Mouse (Mus musculus) midbrain, embryonic 14.5 days (tissue): ENCODE measurements around the gene Pcsk6. TPM values are rescaled to one million over a fixed set of nuclear protein-coding genes. Genes with fewer than 3 reads are reported as not detected.
"Not testable (repeated sequence)": the region's sequence is repeated elsewhere in the genome, so short reads cannot be mapped to it uniquely, and the experiment has no call there.

Experiments used
- ATAC-seq: fragments of 200-750 bp; cut with Nextera tagmentation; 2 replicates; pipeline ENCODE4 v1.8.0; 2017; ENCODE audit warnings: moderate number of reproducible peaks, moderate library complexity; ENCODE audit not compliant: low FRiP score, low TSS enrichment
- DNase-seq: peaks from one replicate; pipeline ENCODE4 v3.0.0-alpha.2; 2015
- H3K27ac ChIP-seq: fragments of 300-500 bp; sonication (generic); replicated peaks from 2 replicates; pipeline ENCODE4 v1.5.1; 2014; ENCODE audit warnings: mild to moderate bottlenecking, low read depth, low read length, moderate library complexity
- H3K27me3 ChIP-seq: fragments of 300-500 bp; sonication (generic); 2 replicates; pipeline ENCODE4 v1.6.1; 2014; ENCODE audit warnings: low read length, control low read depth, mixed read lengths; ENCODE audit not compliant: control insufficient read depth, insufficient read depth
- H3K36me3 ChIP-seq: fragments of 300-500 bp; sonication (generic); 2 replicates; pipeline ENCODE4 v1.6.1; 2014; ENCODE audit warnings: low read length, control low read depth; ENCODE audit not compliant: control insufficient read depth, insufficient read depth
- H3K4me1 ChIP-seq: fragments of 300-500 bp; sonication (generic); 2 replicates; pipeline ENCODE4 v1.6.1; 2014; ENCODE audit warnings: mild to moderate bottlenecking, antibody characterized with exemption, low read length, control low read depth; ENCODE audit not compliant: control insufficient read depth, insufficient read depth
- H3K4me2 ChIP-seq: fragments of 300-500 bp; sonication (generic); 2 replicates; pipeline ENCODE4 v1.6.1; 2014; ENCODE audit warnings: mild to moderate bottlenecking, low read length, moderate library complexity
- H3K4me3 ChIP-seq: fragments of 300-500 bp; sonication (generic); replicated peaks from 2 replicates; pipeline ENCODE4 v1.5.1; 2014; ENCODE audit warnings: low read depth, low read length
- H3K9ac ChIP-seq: fragments of 300-500 bp; sonication (generic); replicated peaks from 2 replicates; pipeline ENCODE4 v1.6.1; 2014; ENCODE audit warnings: mild to moderate bottlenecking, low read length, moderate library complexity
- H3K9me3 ChIP-seq: fragments of 300-500 bp; sonication (generic); 2 replicates; pipeline ENCODE4 v1.6.1; 2016; ENCODE audit warnings: low read length, control low read depth, mixed read lengths; ENCODE audit not compliant: control insufficient read depth
- WGBS: fragments of 180-500 bp; shearing (Covaris S2); extraction: QIAGEN DNeasy Blood & Tissue Kit; methylation state at CpG from one replicate; pipeline ENCODE4 v1.1.7; 2014; 5-methylcytosine and 5-hydroxymethylcytosine counted together
- polyA plus RNA-seq: library from polyadenylated mRNA; unstranded; fragments of >200 nt; fragmentation: Nextera tagmentation; extraction: Ambion mirVana; gene quantifications from 2 replicates; pipeline ENCODE4 v1.2.1, GENCODE M21; 2014

Gene Pcsk6
- polyA plus RNA-seq, 1 experiment from 2014 or later: 0.92 TPM

DNA sequence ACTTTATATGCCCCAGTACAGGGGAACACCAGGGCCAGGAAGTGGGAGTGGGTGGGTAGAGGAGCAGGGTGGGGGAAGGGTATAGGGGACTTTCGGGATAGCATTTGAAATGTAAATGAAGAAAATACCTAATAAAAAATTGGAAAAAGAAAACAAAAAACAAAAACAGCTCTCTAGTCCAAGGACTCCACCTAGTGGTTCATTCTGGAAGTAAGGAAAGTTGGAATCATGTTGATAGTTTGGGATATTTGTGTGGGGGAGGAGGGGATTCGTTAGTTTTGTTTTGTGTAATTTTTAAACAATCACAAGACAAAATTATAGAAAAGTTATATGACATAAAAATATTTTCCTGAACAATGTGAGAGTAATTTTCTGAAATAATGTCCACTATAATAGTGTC, 193.8 kb downstream of the Pcsk6 start:
- peak; percentile 81 for DNase-seq
- not testable (repeated sequence) for ATAC-seq, H3K9me3 ChIP-seq, H3K27ac ChIP-seq, H3K4me2 ChIP-seq, H3K4me1 ChIP-seq, H3K27me3 ChIP-seq, H3K36me3 ChIP-seq, H3K9ac ChIP-seq, H3K4me3 ChIP-seq
- 6% methylated on average over 2 of the region's 2 CpGs for WGBS

DNA sequence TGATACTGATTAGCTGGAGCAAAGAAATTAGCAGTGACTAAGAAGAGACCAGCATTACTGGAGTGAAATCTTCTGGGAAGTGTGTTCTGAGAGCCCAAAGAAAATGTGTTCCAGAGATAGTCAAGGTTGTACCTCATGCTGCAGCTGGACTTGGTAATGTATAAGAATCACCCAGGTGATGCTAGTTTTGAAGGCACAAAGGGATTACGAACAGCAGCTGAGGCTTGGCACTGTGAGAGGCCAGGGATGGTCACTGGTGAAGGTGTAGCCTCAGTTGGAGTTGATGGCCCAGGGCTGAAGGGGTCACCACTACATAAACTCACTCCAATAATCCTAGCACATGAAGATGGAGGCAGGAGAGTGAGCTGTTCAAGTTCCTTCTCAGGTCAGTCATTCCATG, 197.2 kb downstream of the Pcsk6 start, which contains the start of gene Snrpa1:
TSS of gene Snrpa1 (plus strand) at position 301 of the 400 bp plus-strand sequence.
- Histone ChIP-seq H3K4me3 (peak within 1 kb of the TSS; percentile 91), H3K4me1 (peaks cover 12% of the 10 kb centered on the region), H3K27me3 (no peaks in the 10 kb centered on the region), H3K27ac (no peak within 1 kb of the TSS), H3K9me3 (no peaks in the 10 kb centered on the region), H3K4me2 (peak within 1 kb of the TSS; percentile 94), H3K9ac (no peak within 1 kb of the TSS), H3K36me3 (peaks cover 11% of the 10 kb centered on the region)
- ATAC-seq: no peak
- DNase-seq: no peak
- WGBS: 81% methylated on average over 1 of the region's 1 CpGs

DNA sequence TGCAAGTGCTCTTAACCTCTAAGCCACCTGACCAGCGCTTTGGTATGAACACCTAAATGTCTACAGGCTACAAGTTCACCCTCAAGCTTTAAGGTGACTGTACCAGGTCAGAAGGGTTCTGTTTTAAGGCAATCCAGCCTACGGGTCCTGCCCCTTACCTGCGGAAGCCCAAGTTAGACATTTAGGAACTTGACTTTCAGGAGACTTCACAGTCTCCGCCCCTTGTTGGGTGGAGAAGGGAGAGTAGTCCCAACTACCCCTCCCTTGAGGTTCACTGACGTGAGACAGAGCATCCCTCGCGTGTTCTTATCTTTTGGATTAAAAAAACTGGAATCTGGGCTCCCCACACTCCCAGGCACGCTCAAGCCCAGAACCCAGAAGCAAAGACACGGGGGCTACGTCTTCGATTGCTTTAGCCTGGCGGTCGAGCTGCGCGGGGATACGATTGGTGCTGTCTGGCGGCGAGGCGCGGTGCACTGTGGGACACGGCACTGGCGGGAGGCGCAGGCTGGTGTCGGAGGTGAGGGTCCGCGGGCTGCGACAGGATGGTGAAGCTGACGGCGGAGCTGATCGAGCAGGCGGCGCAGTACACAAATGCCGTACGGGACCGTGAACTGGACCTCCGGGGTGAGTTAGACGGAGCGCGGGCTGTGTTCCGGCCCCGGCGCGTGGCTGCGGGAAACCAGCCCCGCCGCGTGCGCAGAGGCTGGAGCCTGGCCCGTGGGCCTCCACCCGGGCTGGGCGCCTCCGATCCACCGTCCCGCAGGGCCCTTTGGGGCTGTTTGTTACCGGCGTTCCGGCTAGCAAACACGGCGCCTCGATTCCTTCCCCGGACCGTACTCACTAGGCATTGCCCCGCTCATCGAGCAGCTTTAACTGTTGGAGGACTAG, 198.8 kb downstream of the Pcsk6 start:
- peak; percentile 95 for ATAC-seq
- under 1% methylated on average over 64 of the region's 64 CpGs for WGBS
- H3K27me3 ChIP-seq: no peaks in the 10 kb centered on the region
- H3K9ac ChIP-seq: peak overlapping the region; percentile 92
- no peaks in the 10 kb centered on the region for H3K9me3 ChIP-seq
- peaks cover 23% of the 10 kb centered on the region for H3K36me3 ChIP-seq
- H3K4me2 ChIP-seq: peak overlapping the region; percentile 94
- peak overlapping the region; percentile 91 for H3K4me3 ChIP-seq
- H3K4me1 ChIP-seq: peaks cover 12% of the 10 kb centered on the region
- H3K27ac ChIP-seq: peak overlapping the region; percentile 61
- peak; percentile 94 for DNase-seq

GRCm38 (mm10) chr7:66061057-66061456, 199.5 kb downstream of the Pcsk6 start:
- H3K27me3 ChIP-seq: no peaks in the 10 kb centered on the region
- H3K27ac ChIP-seq: no peak overlapping the region
- H3K9me3 ChIP-seq: no peaks in the 10 kb centered on the region
- ATAC-seq (no peak), DNase-seq (no peak)
- peaks cover 12% of the 10 kb centered on the region for H3K4me1 ChIP-seq
- peak overlapping the region; percentile 91 for H3K4me3 ChIP-seq
- H3K36me3 ChIP-seq: peaks cover 29% of the 10 kb centered on the region
- peak overlapping the region; percentile 92 for H3K9ac ChIP-seq
- peak overlapping the region; percentile 94 for H3K4me2 ChIP-seq
- 1% methylated on average over 14 of the region's 14 CpGs for whole genome bisulfite sequencing

DNA sequence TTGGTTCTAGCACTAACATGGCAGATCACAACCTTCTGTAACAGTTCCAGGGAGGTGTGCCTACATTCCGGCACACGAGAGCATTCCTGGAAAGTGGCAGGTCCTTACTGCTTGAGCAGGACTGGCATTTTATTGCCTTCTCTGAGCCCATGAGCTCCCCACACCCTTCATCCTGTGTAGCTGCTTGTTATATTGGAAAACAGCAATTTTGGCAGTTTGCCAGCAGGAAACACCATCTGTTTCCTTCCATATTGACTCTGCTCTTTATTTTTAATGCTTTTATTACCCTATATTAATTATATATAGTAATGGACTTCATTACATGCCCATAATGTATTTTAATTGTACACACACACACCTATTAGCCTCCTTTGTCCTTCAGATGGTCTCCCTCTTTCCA, 214.9 kb downstream of the Pcsk6 start:
- no peak overlapping the region for H3K27ac ChIP-seq
- WGBS: 93% methylated on average over 2 of the region's 2 CpGs
- ATAC-seq: no peak
- peaks cover 53% of the 10 kb centered on the region for H3K36me3 ChIP-seq
- no peak overlapping the region for H3K9ac ChIP-seq
- H3K27me3 ChIP-seq: no peaks in the 10 kb centered on the region
- H3K4me3 ChIP-seq: no peak overlapping the region
- no peak overlapping the region for H3K4me2 ChIP-seq
- H3K9me3 ChIP-seq: no peaks in the 10 kb centered on the region
- peaks cover 12% of the 10 kb centered on the region for H3K4me1 ChIP-seq
- DNase-seq: peak; percentile 19

GRCm38 (mm10) chr7:66079364-66080230, 218.1 kb downstream of the Pcsk6 start, which contains the start of gene Selenos:
Gene Selenos (plus strand): TSS chr7:66079649.
- H3K4me1 ChIP-seq: peaks cover 12% of the 10 kb centered on the region
- peak within 1 kb of the TSS; percentile 91 for H3K4me2 ChIP-seq
- H3K27me3 ChIP-seq: no peaks in the 10 kb centered on the region
- peaks cover 44% of the 10 kb centered on the region for H3K36me3 ChIP-seq
- H3K27ac ChIP-seq: peak within 1 kb of the TSS; percentile 69
- peak within 1 kb of the TSS; percentile 63 for H3K9ac ChIP-seq
- ATAC-seq (peak; percentile 100), DNase-seq (peak; percentile 98)
- H3K4me3 ChIP-seq: peak within 1 kb of the TSS; percentile 83
- H3K9me3 ChIP-seq: no peaks in the 10 kb centered on the region
- WGBS: under 1% methylated on average over 65 of the region's 65 CpGs

- H3K27ac ChIP-seq: no peak overlapping the region
- ATAC-seq: no peak
These were observed 218.7 kb downstream of the Pcsk6 start for GRCm38 (mm10) chr7:66080231-66080613.

GRCm38 (mm10) chr7:66083757-66084156, 222.2 kb downstream of the Pcsk6 start:
- Histone ChIP-seq H3K9me3 (no peaks in the 10 kb centered on the region), H3K9ac (no peak overlapping the region), H3K4me1 (peaks cover 10% of the 10 kb centered on the region), H3K27me3 (no peaks in the 10 kb centered on the region), H3K4me3 (no peak overlapping the region), H3K36me3 (peaks cover 59% of the 10 kb centered on the region), H3K27ac (no peak overlapping the region), H3K4me2 (no peak overlapping the region)
- WGBS: 91% methylated on average over 6 of the region's 6 CpGs
- DNase-seq (no peak), ATAC-seq (no peak)

More at GRCm38 (mm10) chr7:66080231-66080613, 218.7 kb downstream of the Pcsk6 start:
- WGBS: 34% methylated on average over 5 of the region's 5 CpGs
- Histone ChIP-seq H3K9ac (peak overlapping the region; percentile 63), H3K36me3 (peaks cover 43% of the 10 kb centered on the region), H3K9me3 (no peaks in the 10 kb centered on the region), H3K4me3 (peak overlapping the region; percentile 83), H3K4me2 (peak overlapping the region; percentile 91), H3K4me1 (peaks cover 12% of the 10 kb centered on the region), H3K27me3 (no peaks in the 10 kb centered on the region)
- no peak for DNase-seq
